Mouse (Mus musculus): Measurements from ENCODE around the gene Asic5.

DNA sequence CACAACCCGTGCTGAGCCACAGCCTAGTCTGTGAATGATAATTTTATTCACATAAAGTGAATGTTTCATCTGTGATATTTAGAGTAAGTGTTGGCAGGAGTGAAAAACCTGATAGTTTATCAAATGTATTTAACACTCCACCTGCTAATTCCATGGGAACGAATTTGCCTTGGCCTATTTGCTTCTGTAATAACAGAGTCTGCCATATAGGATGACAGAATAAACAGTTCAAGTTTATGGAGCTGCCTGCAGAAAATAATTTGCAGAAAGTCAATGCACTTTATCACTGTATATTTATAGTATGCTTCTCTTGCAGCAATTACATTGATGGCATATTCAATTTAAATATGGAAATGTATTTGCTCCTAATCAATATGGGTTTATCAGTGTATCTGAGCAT lies 30.3 kb upstream of the Asic5 start:
- TF ChIP-seq CTCF (IDR thresholded peaks at IDR 0.05; ENCODE audit: low read depth, low read length) (no peak), POLR2A (IDR thresholded peaks at IDR 0.05; ENCODE audit: borderline replicate concordance, low read depth, low read length) (no peak)
